Mouse (Mus musculus) mature B cell (primary cell): ENCODE data around the gene Mrc2.

Experiments
- in situ Hi-C: fragments of 300-500 bp; cut with MboI; formaldehyde crosslinking; loops from 2 replicates; pipeline ENCODE4 v1.14.3; 2019

The Mrc2 gene

DNA sequence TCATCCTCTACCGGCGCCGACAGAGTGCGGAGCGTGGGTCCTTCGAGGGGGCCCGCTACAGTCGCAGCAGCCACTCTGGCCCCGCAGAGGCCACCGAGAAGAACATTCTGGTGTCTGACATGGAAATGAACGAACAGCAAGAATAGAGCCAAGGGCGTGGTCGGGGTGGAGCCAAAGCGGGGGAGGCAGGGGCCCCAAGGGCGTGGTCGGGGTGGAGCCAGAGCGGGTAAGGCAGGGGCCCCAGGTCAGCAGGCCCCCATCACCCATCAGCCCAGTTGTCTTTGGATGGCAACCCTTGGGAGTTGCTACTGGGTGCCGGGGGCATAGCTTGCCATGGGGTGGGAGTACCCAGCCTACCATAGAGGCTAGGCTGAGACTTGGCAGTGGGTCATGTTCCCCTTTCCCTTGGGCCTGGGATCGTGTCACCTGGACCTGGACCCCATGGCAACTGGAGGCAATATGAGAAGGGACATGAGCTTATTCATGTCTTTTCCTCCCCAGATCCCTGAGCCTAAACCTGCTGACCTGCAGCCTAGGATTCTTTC, 57.4 kb downstream of the Mrc2 start:
- in situ Hi-C loops, result loop anchor here (25.0 kb wide), 1 partner anchor 562 kb away; no protein-coding TSS in a partner anchor

GRCm38 (mm10) chr11:105350643-105351042, 58.2 kb downstream of the Mrc2 start:
- in situ Hi-C loops, result no loop called here

- in situ Hi-C loops, result no loop called here
Observed at GRCm38 (mm10) chr11:105352152-105352551, 59.7 kb downstream of the Mrc2 start.

DNA sequence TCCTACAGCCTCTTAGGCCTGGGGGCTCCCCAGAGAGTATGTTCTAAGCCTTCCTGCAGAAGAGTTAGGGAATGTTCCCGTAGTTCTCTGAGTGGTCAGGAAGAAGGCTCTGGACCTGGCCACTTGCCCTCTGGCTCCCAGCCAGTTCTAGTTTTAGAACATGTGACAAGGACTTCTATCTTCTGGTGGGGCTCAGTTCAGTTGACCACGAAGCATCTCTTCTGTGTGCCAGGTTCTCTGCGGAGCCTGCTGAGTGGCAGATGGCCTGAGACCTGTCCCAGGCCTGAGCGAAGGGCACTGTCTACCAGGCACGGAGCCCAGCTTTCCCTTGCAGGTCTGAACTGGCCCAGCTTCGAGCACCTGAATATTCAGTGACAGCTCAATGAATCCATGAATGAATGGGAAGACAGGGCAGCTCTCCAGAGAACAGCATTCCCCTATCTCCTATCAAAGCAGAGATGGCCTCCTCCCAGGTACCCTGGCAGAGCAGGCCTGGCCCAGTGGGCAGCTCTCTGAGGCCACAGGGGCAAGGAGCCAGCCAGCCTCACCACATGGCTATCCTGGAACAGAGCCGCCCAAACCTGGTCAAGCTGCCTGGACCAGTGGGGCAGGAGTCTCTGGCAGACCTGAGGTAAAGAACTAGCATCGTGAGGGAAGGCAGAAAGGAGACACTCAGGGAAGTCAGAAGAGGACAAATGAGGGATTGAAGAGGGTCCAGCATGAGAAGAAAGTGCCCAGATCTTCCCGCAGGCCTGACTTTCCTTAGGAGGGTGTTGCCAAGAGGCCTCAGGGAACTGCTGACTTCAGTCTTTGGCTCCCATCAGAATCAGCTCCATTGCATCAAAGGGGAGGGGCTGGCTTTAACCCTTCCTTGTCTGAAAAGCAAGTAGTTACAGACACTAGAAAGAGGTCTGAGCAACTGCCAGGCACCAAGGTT, 60.8 kb downstream of the Mrc2 start:
- in situ Hi-C loops, result no loop called here

DNA sequence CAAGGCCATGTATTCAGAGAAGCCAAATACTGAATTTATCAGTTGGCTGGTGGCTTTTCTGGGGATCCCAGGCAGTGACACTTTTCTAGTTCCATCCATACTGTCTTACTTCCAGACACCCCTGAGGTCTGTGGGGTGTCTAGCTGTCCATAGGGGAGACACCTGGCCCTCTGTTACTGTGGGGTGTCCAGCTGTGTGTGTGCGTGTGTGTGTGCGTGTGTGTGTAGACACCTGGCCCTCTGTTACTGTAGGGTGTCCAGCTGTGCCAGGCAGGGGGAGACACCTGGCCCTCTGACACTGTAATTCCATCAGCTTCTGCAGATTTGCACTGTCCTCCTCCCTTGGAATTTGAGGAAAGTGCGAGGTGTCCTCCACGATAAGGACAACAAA, 61.4 kb downstream of the Mrc2 start:
- in situ Hi-C loops, result no loop called here

- in situ Hi-C loops, result no loop called here
Observed at GRCm38 (mm10) chr11:105356301-105356700, 63.9 kb downstream of the Mrc2 start.

- in situ Hi-C loops, result no loop called here
Observed at GRCm38 (mm10) chr11:105362041-105362765, 69.8 kb downstream of the Mrc2 start.

DNA sequence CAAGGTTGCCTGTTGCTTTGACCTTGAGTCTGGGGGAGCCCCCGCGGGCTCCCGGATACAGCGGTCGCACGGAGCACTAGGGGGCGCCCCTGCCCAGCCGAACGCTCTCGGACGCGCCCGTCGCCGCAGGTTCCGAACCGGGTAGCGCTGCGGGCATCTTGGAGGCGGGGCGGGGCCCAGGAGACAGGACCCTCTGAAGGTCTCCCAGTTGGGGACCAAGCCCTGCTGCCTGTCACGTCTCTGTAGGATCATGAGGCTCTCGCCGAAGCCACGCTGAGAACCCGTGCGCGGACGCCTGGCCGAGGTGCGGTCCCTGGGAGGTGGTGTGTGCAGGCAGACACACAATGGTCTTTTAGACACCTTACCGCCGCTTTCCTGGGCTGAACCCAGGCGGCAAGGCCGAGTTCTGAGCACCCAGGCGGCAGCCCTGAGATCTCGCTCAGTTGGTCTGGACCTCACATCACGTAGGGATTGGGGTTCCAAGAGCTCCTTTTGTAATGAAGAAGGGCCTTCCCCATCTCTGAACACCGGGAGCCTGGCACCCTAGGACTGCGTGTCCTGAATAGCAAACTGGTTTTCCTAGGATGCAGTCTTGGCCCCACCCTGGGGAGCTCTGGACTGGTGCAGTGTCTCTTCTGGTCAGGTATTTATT, 70.6 kb downstream of the Mrc2 start:
- in situ Hi-C loops, result no loop called here

DNA sequence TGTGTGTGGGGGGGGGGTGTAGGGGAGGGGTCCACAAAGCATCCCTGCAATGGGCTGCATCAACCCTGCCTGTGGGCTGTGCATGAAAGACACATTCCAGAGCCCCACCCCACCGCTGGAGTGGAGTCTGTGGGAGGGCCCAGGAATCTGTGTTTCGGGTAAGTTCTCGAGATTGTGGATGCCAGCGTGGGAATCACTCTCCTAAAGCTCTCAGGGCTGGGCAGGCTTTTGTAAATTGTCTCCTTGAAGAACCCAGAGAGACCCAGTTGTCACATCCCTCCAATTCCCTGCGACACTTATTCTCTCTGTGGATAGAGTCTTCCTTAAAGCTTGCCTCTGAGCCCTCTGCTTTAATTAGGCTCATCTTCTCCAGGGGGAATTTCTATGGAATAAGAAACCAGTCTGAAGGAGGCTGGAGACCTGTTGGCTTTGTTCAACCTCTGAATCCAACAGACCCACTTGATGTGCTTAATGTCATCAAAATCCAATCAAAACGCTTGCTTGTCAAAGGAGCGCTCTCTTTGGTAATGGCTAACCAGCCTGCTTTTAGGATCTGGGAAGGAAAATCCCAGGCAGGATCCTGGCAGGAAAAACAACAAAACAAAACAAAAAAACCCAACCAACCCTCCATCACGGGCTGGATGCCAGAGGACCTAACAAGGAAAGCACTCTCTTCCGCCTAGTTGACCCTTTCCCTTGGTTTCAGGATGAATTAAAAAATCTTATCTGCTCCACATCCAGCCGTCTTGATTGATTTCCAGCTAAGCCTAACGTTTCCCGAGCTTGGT, 71.3 kb downstream of the Mrc2 start:
- in situ Hi-C loops, result no loop called here

DNA sequence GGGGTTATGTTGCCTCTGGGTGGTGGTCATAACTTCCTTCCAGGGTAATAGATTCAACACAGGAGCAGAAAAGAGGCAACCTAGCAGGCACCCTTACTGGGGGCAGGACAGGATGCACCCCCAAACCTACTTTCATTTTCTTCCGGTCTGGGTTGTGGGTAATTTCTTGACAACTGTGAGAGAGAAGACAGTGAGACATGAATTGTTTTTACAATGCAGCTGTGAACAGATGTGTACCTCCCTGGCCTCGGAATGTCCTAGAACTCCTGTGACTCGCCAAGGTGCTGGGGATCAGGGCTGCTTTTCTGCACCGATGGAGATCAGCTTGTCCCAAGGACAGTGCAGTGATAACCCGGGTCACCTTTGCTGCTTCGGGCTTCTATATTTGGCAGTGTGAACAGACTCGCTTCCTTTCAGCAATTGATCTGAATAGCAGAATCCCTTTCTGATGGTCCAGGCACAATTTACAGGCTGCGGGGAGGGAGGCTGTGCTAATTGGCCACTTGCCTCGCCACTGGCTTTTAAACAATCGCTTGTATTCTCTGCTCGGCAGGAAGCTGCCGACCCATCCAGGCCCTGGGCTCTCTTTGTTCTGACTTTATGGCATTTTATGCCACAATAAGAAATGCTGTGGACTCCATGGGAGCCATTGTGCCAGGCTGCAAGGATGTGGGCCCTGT, 72.1 kb downstream of the Mrc2 start:
- in situ Hi-C loops, result no loop called here

- in situ Hi-C loops, result no loop called here
Observed at GRCm38 (mm10) chr11:105365611-105366010, 73.2 kb downstream of the Mrc2 start.

DNA sequence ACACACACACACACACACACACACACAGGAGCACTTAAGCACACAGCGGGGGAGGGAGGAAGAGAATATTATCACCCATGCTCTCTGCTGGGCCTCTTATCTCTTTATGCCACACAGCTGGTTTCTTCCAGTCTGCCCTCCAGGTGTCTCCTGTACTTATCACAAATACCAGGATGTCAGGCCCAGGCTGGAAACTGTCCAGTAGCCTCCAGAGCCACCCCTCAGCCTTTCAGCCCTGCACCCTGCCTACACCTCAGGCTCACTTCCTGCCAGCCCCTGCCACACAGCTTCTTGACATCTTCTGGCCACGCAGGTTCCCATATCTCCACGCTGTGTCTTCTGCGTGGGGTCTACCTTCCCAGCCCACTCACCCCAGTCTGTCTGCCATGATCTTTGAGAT, 73.6 kb downstream of the Mrc2 start:
- in situ Hi-C loops, result no loop called here

GRCm38 (mm10) chr11:105367163-105367562, 74.7 kb downstream of the Mrc2 start:
- in situ Hi-C loops, result no loop called here

GRCm38 (mm10) chr11:105368833-105369232, 76.4 kb downstream of the Mrc2 start:
- in situ Hi-C loops, result no loop called here

DNA sequence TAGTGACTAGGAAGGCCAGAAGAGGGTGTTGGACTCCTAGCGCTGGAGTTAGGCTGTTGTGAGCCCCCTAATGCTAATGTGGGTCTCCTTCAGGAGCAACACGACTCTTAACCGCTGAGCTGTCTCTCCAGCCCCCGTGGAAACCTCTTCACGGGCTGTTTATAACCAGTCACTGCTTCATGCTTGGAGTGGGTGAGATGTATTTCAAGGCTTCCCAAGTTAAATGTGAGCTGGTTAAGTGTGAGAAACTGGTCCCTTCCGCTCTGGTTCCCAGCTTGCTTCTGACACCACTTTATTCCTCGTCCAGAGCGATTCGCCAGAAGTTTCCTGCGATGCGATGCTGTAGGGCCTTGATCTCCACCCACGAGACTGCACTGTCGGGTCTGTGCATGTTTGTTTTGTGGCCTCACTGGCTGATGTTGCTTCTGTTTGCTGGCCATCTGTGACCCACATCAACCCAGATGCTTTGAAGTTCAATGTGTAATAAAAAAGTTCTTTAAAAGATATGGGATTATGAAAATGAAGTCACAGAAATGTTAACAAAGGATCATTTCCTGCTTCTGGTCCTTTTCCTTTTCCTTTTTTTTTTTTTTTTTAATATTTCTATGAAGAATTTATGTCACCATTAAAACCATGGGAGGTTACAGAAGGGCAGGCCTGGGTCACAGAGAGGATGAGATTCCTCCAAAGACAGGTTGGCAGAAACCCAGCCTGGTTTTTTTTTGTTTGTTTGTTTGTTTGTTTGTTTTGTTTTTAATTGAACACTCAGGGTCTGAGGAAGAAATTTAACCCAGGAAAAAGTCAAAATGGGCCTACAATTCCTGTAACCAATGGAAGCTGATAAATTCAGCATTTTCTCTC, 77.3 kb downstream of the Mrc2 start:
- in situ Hi-C loops, result no loop called here

DNA sequence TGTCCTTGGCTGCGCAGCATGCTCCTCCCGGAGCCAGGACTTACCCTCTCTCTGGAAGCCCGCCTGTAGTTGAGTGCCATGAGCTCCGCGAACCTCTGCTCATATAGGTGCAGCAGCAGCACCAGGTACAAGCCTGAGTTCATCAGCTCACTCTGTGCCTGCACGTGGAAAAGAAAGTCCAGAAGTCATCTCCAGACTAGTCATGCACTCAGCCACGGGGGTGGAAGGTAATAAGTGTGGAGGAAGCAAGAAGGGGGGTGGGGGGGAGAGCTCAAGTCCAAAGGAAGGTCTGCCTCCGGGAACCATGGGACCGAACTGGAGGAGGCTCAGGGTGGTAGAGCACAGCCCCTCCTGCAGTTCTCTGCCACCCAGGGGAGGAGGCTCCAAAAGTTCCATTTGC, 79.4 kb downstream of the Mrc2 start:
- in situ Hi-C loops, result no loop called here

GRCm38 (mm10) chr11:105373881-105374280, 81.4 kb downstream of the Mrc2 start:
- in situ Hi-C loops, result no loop called here

DNA sequence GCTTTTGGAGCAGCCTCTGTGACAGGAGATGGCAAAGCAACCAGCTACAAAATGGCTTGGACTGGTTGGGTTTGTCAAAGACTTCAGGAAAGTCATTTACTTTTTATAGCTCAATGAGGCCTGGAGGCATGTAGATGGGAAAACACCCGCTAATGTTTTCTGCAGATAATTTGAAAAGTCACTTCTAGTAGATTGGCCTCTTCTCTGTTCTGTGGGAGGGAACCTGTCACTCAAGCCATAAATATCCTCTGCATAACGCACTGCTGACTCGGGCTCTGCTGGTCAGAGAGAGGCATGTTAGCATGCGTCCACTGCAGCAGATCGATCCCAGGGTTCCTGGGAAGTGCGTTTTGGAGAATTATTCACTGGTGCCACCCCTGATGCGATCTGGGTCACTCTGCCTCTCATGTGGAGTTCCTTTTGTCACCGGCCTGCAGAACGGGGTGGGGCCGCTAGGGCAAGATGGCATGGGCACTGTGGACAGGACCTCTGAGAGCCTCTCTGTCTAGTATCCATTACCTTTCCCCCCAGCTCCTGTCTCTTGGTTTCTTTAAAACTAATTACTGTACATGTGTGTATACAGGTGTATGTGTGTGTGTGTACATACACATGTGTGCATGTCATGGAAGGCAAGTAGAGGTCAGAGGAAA, 82.2 kb downstream of the Mrc2 start:
- in situ Hi-C loops, result no loop called here

DNA sequence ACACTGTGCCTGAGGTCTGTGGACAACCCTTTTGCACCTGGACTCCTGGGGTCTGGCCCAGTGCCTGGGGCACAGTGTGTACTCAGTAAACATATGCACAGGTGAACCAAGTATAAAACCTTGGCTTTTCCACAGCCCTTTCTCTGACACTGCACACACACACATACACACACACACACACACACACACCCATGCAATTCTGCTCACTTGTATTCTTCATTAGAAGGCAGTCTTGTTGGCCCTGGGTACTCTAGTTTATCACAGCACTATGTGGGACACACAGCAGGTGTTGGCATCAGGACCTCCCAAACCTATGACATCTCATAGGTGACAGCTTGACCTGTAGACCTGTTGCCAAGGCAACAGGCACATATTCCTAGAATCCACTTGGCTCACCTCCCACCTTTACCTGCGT, 83.4 kb downstream of the Mrc2 start:
- in situ Hi-C loops, result no loop called here
